Mouse (Mus musculus) E14TG2a.4 (cell line): ENCODE measurements around the gene Scarb1.

Source experiments
- CTCF ChIP-seq: conservative IDR thresholded peaks from 2 replicates; pipeline ENCODE4 v1.5.1; 2014; ENCODE audit warnings: low read length
- POU5F1 ChIP-seq: IDR thresholded peaks from 2 replicates; pipeline ENCODE4 v1.6.1; 2014; ENCODE audit warnings: low read length, borderline replicate concordance

DNA sequence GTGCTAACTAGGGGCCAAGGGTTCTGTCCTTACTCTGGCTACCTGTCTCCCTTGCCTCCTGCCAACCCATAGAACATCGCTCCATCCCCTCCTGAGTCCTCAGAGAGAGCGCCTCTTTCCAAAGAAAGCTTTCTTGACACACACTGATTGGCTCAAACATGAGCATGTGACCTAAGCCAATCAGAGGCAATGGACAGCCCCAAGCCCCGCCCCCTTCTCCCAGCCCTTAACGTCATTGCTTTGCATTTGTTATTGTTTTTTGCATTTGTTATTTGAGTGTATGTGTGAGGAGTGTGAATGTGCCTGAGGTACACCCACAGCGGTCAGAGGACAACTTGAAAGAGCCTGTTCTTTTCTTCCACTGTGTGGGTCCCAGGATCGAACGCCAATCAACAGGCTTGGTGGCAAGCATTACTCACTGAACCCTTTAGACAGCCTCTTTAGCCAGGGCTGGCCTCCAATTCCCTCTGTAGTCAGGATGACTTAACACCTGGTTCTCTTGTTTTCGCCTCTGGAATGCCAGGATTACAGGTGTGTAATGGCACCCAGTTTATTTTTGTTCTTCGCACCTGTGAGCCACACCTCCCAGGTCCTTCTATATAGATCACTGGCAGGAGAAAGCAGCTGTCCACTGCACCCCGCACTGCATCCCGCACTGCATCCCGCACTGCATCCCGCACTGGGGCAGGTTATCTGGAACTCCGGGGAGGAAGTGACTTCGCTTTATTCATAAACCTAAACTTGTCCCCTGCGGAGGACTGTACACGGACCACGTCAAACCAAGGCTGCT lies 13.1 kb downstream of the Scarb1 start:
- TF ChIP-seq CTCF (no peak), POU5F1 (no peak)
